Comparison of ENCODE assay signal across 11 mouse cellular contexts in genomic region chr7:15987661-15988356, GRCm38 (mm10). TPM values are rescaled to one million over a fixed set of nuclear protein-coding genes. Genes with fewer than 3 reads are reported as not detected.
DNase-seq lines count a peak whose midpoint lies in the region; ATAC-seq lines count a peak whose summit lies in the region.
"Had no signal": no experiment of that assay in that cellular context is flagged by ENCODE, and none has a peak within 500 bp of the region (broad histone marks: within the 10 kb centered on the region; RNA-seq: fewer than 3 reads in every experiment).

No protein-coding gene starts in this region.

- no peak overlapping the region for H3K9ac ChIP-seq in hindbrain, embryonic 16.5 days (ENCODE audit: low read depth, low read length)
- H3K9ac ChIP-seq in lung, embryonic 15.5 days = no peak overlapping the region
- H3K9ac ChIP-seq in embryonic facial prominence, embryonic 15.5 days = no peak overlapping the region
- H3K9ac ChIP-seq in kidney, embryonic 15.5 days = no peak overlapping the region

- peak; percentile 31; the same call in 1 of the 2 replicates for ATAC-seq in hindbrain, embryonic 16.5 days
- ATAC-seq in lung, embryonic 15.5 days (ENCODE audit: borderline replicate concordance, extremely low read depth, low FRiP score, low TSS enrichment) = 0 out of 2 replicates have a peak, but pooled peaks have one; percentile 40
- ATAC-seq in embryonic facial prominence, embryonic 15.5 days (ENCODE audit: insufficient number of reproducible peaks, low FRiP score, low TSS enrichment, low read depth) = peak; percentile 27; the same call in 1 of the 2 replicates
- ATAC-seq in kidney, embryonic 15.5 days (replicated peaks; ENCODE audit: low FRiP score) = peak; percentile 49

- H3K4me3 ChIP-seq in hindbrain, embryonic 16.5 days (ENCODE audit: low read length) = no peak overlapping the region
- no peak overlapping the region for H3K4me3 ChIP-seq in hindbrain, embryonic 10.5 days
- H3K4me3 ChIP-seq in lung, embryonic 15.5 days = no peak overlapping the region
- H3K4me3 ChIP-seq in embryonic facial prominence, embryonic 15.5 days (replicated peaks) = no peak overlapping the region
- no peak overlapping the region for H3K4me3 ChIP-seq in kidney, embryonic 15.5 days (replicated peaks)

- DNase-seq in hindbrain, embryonic 10.5 days (ENCODE audit: low spot score) = no peak
- no peak for DNase-seq in lung, postnatal 36 days
- DNase-seq in adipocyte (ENCODE audit: low spot score) = no peak
- DNase-seq: cerebellum, adult 8-10 months; heart, adult 18-20 months; layer of hippocampus, adult 9-11 months; thymus, postnatal 36 days had no signal

- WGBS in hindbrain, embryonic 16.5 days = 94% methylated on average over 15 of the region's 16 CpGs
- 91% methylated on average over 16 of the region's 16 CpGs for WGBS in hindbrain, embryonic 10.5 days
- 87% methylated on average over 16 of the region's 16 CpGs for WGBS in lung, embryonic 15.5 days
- WGBS in embryonic facial prominence, embryonic 15.5 days = 92% methylated on average over 16 of the region's 16 CpGs
- 91% methylated on average over 16 of the region's 16 CpGs for WGBS in kidney, embryonic 15.5 days

- no peaks in the 10 kb centered on the region for H3K4me1 ChIP-seq in hindbrain, embryonic 16.5 days (ENCODE audit: control insufficient read depth, insufficient read depth, low read depth, low read length)
- H3K4me1 ChIP-seq in hindbrain, embryonic 10.5 days (replicated peaks) = no peaks in the 10 kb centered on the region
- H3K4me1 ChIP-seq in lung, embryonic 15.5 days = no peaks in the 10 kb centered on the region
- H3K4me1 ChIP-seq in embryonic facial prominence, embryonic 15.5 days = no peaks in the 10 kb centered on the region
- no peaks in the 10 kb centered on the region for H3K4me1 ChIP-seq in kidney, embryonic 15.5 days

- no peak overlapping the region for H3K27ac ChIP-seq in hindbrain, embryonic 16.5 days (ENCODE audit: low read depth, low read length)
- no peak overlapping the region for H3K27ac ChIP-seq in hindbrain, embryonic 10.5 days
- H3K27ac ChIP-seq in lung, embryonic 15.5 days = no peak overlapping the region
- no peak overlapping the region for H3K27ac ChIP-seq in embryonic facial prominence, embryonic 15.5 days (replicated peaks)
- H3K27ac ChIP-seq in kidney, embryonic 15.5 days = no peak overlapping the region

- no peaks in the 10 kb centered on the region for H3K27me3 ChIP-seq in hindbrain, embryonic 16.5 days (replicated peaks; ENCODE audit: control insufficient read depth, insufficient read depth, low read length)
- H3K27me3 ChIP-seq in hindbrain, embryonic 10.5 days (ENCODE audit: insufficient read depth, poor library complexity, severe bottlenecking) = no peaks in the 10 kb centered on the region
- H3K27me3 ChIP-seq in lung, embryonic 15.5 days = no peaks in the 10 kb centered on the region
- H3K27me3 ChIP-seq in embryonic facial prominence, embryonic 15.5 days = no peaks in the 10 kb centered on the region
- no peaks in the 10 kb centered on the region for H3K27me3 ChIP-seq in kidney, embryonic 15.5 days

- H3K9me3 ChIP-seq in hindbrain, embryonic 16.5 days (ENCODE audit: control insufficient read depth, low read length) = no peaks in the 10 kb centered on the region
- H3K9me3 ChIP-seq in hindbrain, embryonic 10.5 days = no peaks in the 10 kb centered on the region; the same call in 1 of the 2 replicates
- H3K9me3 ChIP-seq in lung, embryonic 15.5 days = no peaks in the 10 kb centered on the region
- no peaks in the 10 kb centered on the region for H3K9me3 ChIP-seq in embryonic facial prominence, embryonic 15.5 days (replicated peaks)
- H3K9me3 ChIP-seq in kidney, embryonic 15.5 days (replicated peaks) = no peaks in the 10 kb centered on the region

- H3K36me3 ChIP-seq in hindbrain, embryonic 16.5 days (ENCODE audit: control insufficient read depth, insufficient read depth, low read length) = peaks cover 34% of the 10 kb centered on the region
- peaks cover 90% of the 10 kb centered on the region for H3K36me3 ChIP-seq in hindbrain, embryonic 10.5 days
- peaks cover 61% of the 10 kb centered on the region for H3K36me3 ChIP-seq in lung, embryonic 15.5 days
- peaks cover 65% of the 10 kb centered on the region for H3K36me3 ChIP-seq in embryonic facial prominence, embryonic 15.5 days
- H3K36me3 ChIP-seq in kidney, embryonic 15.5 days = peaks cover 87% of the 10 kb centered on the region

- H3K4me2 ChIP-seq in hindbrain, embryonic 16.5 days (ENCODE audit: low read length) = no peak overlapping the region
- no peak overlapping the region for H3K4me2 ChIP-seq in lung, embryonic 15.5 days
- no peak overlapping the region for H3K4me2 ChIP-seq in embryonic facial prominence, embryonic 15.5 days (replicated peaks)
- H3K4me2 ChIP-seq in kidney, embryonic 15.5 days = no peak overlapping the region

RNA-seq across cellular contexts. Expression of gene Ehd2, which starts 20.4 kb away (rescaled TPM):
- 5.6 and 9.5 TPM in 2 replicates for polyA plus RNA-seq in hindbrain, embryonic 16.5 days (2015; fragmentation: Nextera tagmentation; extraction: Ambion mirVana)
- 12.1 and 12.5 TPM in 2 replicates for polyA plus RNA-seq in hindbrain, embryonic 10.5 days (2016; fragmentation: Nextera tagmentation; extraction: Ambion mirVana)
- 82.9 and 89.9 TPM in 2 replicates for polyA plus RNA-seq in lung, embryonic 15.5 days (2015; fragmentation: Nextera tagmentation; extraction: Ambion mirVana)
- polyA plus RNA-seq in embryonic facial prominence, embryonic 15.5 days (2015; fragmentation: Nextera tagmentation; extraction: Ambion mirVana) = 72.5 and 73.3 TPM in 2 replicates
- polyA plus RNA-seq in kidney, embryonic 15.5 days (2015; fragmentation: Nextera tagmentation; extraction: Ambion mirVana) = 39.4 and 39.5 TPM in 2 replicates

RNA-seq across cellular contexts. Expression of gene Nop53, which starts 41.9 kb away (rescaled TPM):
- polyA plus RNA-seq in hindbrain, embryonic 16.5 days (2015; fragmentation: Nextera tagmentation; extraction: Ambion mirVana) = 104 and 111 TPM in 2 replicates
- polyA plus RNA-seq in hindbrain, embryonic 10.5 days (2016; fragmentation: Nextera tagmentation; extraction: Ambion mirVana) = 170 and 182 TPM in 2 replicates
- polyA plus RNA-seq in lung, embryonic 15.5 days (2015; fragmentation: Nextera tagmentation; extraction: Ambion mirVana) = 188 and 189 TPM in 2 replicates
- 202 and 212 TPM in 2 replicates for polyA plus RNA-seq in embryonic facial prominence, embryonic 15.5 days (2015; fragmentation: Nextera tagmentation; extraction: Ambion mirVana)
- 194 and 195 TPM in 2 replicates for polyA plus RNA-seq in kidney, embryonic 15.5 days (2015; fragmentation: Nextera tagmentation; extraction: Ambion mirVana)

RNA-seq across cellular contexts. Expression of gene Bicra, which starts 59.9 kb away (rescaled TPM):
- 5.0 and 6.9 TPM in 2 replicates for polyA plus RNA-seq in hindbrain, embryonic 16.5 days (2015; fragmentation: Nextera tagmentation; extraction: Ambion mirVana)
- 7.7 and 10.7 TPM in 2 replicates for polyA plus RNA-seq in hindbrain, embryonic 10.5 days (2016; fragmentation: Nextera tagmentation; extraction: Ambion mirVana)
- polyA plus RNA-seq in lung, embryonic 15.5 days (2015; fragmentation: Nextera tagmentation; extraction: Ambion mirVana) = 5.8 and 8.0 TPM in 2 replicates
- polyA plus RNA-seq in embryonic facial prominence, embryonic 15.5 days (2015; fragmentation: Nextera tagmentation; extraction: Ambion mirVana) = 9.4 and 10.3 TPM in 2 replicates
- 7.5 and 8.1 TPM in 2 replicates for polyA plus RNA-seq in kidney, embryonic 15.5 days (2015; fragmentation: Nextera tagmentation; extraction: Ambion mirVana)
